Mouse (Mus musculus) ES-Bruce4 (cell line): ENCODE results near the gene Il31ra. TPM values are rescaled to one million over a fixed set of nuclear protein-coding genes. Genes with fewer than 3 reads are reported as not detected.

Experiments used
- H3K27ac ChIP-seq: 2 replicates; pipeline ENCODE4 v1.5.1; 2012; ENCODE audit warnings: low read length, inconsistent platforms; ENCODE audit not compliant: insufficient read depth
- H3K27me3 ChIP-seq: 2 replicates; pipeline ENCODE4 v1.6.1; 2012; ENCODE audit warnings: mild to moderate bottlenecking, low read length, inconsistent platforms; ENCODE audit not compliant: control insufficient read depth, poor library complexity, insufficient read depth, severe bottlenecking
- H3K36me3 ChIP-seq: 2 replicates; pipeline ENCODE4 v1.6.1; 2012; ENCODE audit warnings: inconsistent platforms, mild to moderate bottlenecking, low read length, moderate library complexity; ENCODE audit not compliant: control insufficient read depth, poor library complexity, insufficient read depth, severe bottlenecking
- H3K4me1 ChIP-seq: one replicate; pipeline ENCODE4 v1.8.1; 2011; ENCODE audit warnings: low read length; ENCODE audit not compliant: control insufficient read depth, insufficient read depth
- H3K4me3 ChIP-seq: 2 replicates; pipeline ENCODE4 v1.5.1; 2011; ENCODE audit warnings: low read depth, mild to moderate bottlenecking, low read length
- H3K9ac ChIP-seq: 2 replicates; pipeline ENCODE4 v1.6.1; 2012; ENCODE audit warnings: low read depth, mild to moderate bottlenecking, inconsistent platforms; ENCODE audit not compliant: poor library complexity, severe bottlenecking
- H3K9me3 ChIP-seq: replicated peaks from 2 replicates; pipeline ENCODE4 v1.6.1; 2012; ENCODE audit warnings: mild to moderate bottlenecking, low read length, inconsistent platforms; ENCODE audit not compliant: control insufficient read depth, poor library complexity, insufficient read depth, severe bottlenecking
- CTCF ChIP-seq: IDR thresholded peaks from one replicate; pipeline ENCODE4 v1.8.1; 2011; ENCODE audit warnings: low read depth, low read length
- EP300 ChIP-seq: IDR thresholded peaks from 2 replicates; pipeline ENCODE4 v1.6.1; 2011; ENCODE audit warnings: low read depth, low read length; ENCODE audit not compliant: insufficient read depth
- POLR2A ChIP-seq: IDR thresholded peaks from one replicate; pipeline ENCODE4 v1.8.1; 2011; ENCODE audit warnings: low read length; ENCODE audit not compliant: insufficient read depth
- polyA plus RNA-seq: library from polyadenylated mRNA; stranded (reverse); fragments of >200 nt; gene quantifications from 2 replicates; pipeline ENCODE4 v1.2.4, GENCODE M21; 2011; ENCODE audit warnings: low read depth; ENCODE audit not compliant: missing spikeins, insufficient read depth, insufficient read length

Gene Il31ra
- polyA plus RNA-seq, 1 experiment: not detected

DNA sequence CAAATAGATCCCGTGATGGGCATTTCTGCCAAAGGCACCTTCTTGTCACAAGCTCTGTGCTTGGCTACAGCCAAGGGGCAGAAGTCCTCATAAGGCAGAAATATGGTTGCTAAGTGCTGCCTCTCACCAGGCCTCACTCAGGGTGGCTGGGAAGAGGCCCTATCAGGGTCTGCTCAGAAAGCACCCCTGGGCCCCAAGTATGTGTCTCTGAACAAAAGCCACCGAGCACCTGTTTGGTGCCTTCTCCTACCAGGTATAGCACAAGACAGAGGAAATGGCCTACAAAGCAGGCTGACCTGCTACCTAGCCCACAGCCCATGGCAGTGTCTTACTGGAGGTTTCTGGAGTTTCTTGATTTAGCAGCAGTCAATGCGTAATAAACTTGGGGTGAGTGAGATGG lies 71.3 kb downstream of the Il31ra start:
- H3K36me3 ChIP-seq: no peaks in the 10 kb centered on the region
- peaks cover 16% of the 10 kb centered on the region for H3K9me3 ChIP-seq
- TF ChIP-seq POLR2A (no peak), EP300 (no peak), CTCF (no peak)
- no peaks in the 10 kb centered on the region for H3K27me3 ChIP-seq
- H3K4me3 ChIP-seq: no peak overlapping the region
- no peak overlapping the region for H3K9ac ChIP-seq
- H3K27ac ChIP-seq: no peak overlapping the region
- no peaks in the 10 kb centered on the region for H3K4me1 ChIP-seq

DNA sequence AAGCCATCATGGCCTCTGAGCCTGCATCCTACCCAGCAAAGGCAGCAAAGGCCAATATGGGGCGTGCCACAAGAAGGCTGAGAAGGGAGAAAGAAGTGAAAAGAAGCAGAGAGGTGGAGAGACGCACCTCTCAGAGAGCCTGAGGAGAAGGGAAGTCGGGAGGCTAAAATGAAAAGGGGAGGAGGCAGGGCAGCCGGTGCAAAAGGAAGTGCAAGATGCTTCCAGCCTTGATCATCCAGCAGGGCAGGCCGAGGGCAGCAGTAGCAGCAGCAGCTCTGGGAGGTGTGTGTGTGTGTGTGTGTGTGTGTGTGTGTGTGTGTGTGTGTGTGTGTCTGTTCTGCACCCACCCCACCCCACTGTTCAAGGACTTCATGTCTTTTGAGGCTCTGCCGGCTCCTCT lies 71.9 kb downstream of the Il31ra start:
- TF ChIP-seq POLR2A (no peak), CTCF (no peak), EP300 (no peak)
- H3K9ac ChIP-seq: no peak overlapping the region
- H3K4me3 ChIP-seq: no peak overlapping the region
- H3K36me3 ChIP-seq: no peaks in the 10 kb centered on the region
- no peak overlapping the region for H3K27ac ChIP-seq
- H3K27me3 ChIP-seq: no peaks in the 10 kb centered on the region
- no peaks in the 10 kb centered on the region for H3K4me1 ChIP-seq
- H3K9me3 ChIP-seq: peaks cover 20% of the 10 kb centered on the region

DNA sequence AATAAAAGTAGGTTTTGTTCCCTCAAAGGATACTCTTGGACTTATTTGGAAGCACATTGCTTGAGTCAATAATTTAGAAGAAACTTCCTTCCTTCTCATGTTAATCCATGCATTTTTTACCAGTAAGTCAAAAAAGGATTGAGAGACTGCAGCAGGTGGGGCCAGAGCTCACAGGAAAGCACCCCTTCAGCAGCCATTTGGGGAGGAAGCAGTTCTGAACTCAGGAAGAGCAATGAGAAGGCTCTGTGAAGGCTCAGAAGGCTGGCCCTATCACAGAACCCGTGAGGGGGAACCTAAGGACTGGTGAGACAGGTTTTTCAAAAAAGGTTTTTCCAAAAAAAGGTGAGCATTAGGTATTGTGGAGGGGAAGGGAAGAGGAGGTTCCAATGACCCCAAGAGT lies 79.6 kb downstream of the Il31ra start:
- H3K9ac ChIP-seq: no peak overlapping the region
- H3K27me3 ChIP-seq: no peaks in the 10 kb centered on the region
- H3K4me3 ChIP-seq: no peak overlapping the region
- no peaks in the 10 kb centered on the region for H3K4me1 ChIP-seq
- no peak overlapping the region for H3K27ac ChIP-seq
- H3K36me3 ChIP-seq: no peaks in the 10 kb centered on the region
- H3K9me3 ChIP-seq: peaks cover 19% of the 10 kb centered on the region
- TF ChIP-seq POLR2A (no peak), EP300 (no peak), CTCF (no peak)

DNA sequence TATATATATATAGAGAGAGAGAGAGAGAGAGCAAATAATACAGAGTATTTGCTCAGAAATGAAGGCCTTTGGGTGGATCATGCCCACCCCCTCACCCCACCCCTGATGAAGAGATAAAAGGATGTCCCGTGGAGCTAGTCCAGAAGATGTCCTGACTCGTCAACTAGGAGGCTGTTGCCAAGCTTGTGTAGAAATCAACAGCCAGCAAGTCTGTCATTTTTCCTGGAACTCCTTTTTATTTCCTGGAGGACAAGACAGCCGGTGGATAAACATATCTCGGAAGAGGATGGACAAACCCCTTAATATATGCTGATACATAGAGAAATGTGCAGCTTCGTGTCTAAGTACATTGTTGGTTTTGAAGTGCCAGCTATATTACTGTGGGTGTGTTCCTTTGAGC lies 81.3 kb downstream of the Il31ra start:
- Histone ChIP-seq H3K4me1 (no peaks in the 10 kb centered on the region), H3K4me3 (no peak overlapping the region), H3K27ac (no peak overlapping the region), H3K27me3 (no peaks in the 10 kb centered on the region), H3K9me3 (peaks cover 4% of the 10 kb centered on the region; the same call in 1 of the 2 replicates), H3K9ac (no peak overlapping the region), H3K36me3 (peaks cover 1% of the 10 kb centered on the region; the same call in 1 of the 2 replicates)
- no peak for TF ChIP-seq CTCF
- no peak for TF ChIP-seq EP300
- no peak for TF ChIP-seq POLR2A

DNA sequence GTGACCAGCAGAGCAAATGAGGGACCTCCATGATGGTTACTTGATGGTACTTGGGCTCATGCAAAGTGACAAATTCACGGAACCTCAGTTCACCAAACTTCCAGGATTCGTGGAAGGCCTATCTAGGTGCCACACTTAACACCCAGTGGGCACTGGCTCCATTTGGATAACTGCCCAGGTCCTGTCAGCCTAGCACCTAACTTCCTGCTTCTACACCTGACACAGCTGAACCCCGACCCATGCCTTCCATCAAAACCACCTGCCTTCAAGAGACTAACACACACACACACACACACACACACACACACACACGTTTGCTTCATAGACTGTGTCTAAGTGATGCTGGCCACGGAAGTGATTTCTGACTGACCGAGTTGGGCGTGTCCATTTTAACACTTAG lies 82.3 kb downstream of the Il31ra start:
- no peaks in the 10 kb centered on the region for H3K4me1 ChIP-seq
- H3K9ac ChIP-seq: no peak overlapping the region
- TF ChIP-seq EP300 (no peak), POLR2A (no peak), CTCF (no peak)

DNA sequence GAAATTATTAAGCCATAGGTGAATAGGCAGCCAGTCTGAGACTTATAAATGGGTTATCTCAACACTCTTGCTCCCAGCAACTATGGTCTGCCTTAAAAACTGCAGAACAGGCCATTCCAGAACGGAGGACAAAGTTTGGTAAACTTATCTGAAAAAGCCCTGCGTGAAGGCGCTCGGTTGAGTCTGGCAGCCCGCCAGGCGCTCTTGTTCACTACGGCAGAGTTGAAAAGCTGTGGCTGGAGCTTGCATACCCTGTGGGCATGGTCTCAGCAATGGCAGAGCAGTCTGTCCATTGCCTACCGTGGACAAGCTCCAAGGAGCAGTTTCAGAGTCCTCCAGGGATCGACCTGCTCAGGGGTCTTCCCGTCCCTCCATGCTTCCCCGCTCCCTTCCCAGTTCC lies 82.9 kb downstream of the Il31ra start:
- no peak for TF ChIP-seq EP300
- no peak for TF ChIP-seq POLR2A
- no peak for TF ChIP-seq CTCF

More for the DNA sequence above, 82.3 kb downstream of the Il31ra start:
- H3K4me3 ChIP-seq: no peak overlapping the region
- H3K27ac ChIP-seq: no peak overlapping the region
- no peaks in the 10 kb centered on the region for H3K9me3 ChIP-seq
- H3K27me3 ChIP-seq: no peaks in the 10 kb centered on the region
- H3K36me3 ChIP-seq: peaks cover 4% of the 10 kb centered on the region; the same call in 1 of the 2 replicates

More for the DNA sequence above, 82.9 kb downstream of the Il31ra start:
- Histone ChIP-seq H3K4me1 (no peaks in the 10 kb centered on the region), H3K36me3 (peaks cover 8% of the 10 kb centered on the region), H3K27ac (no peak overlapping the region), H3K9ac (no peak overlapping the region), H3K9me3 (no peaks in the 10 kb centered on the region), H3K4me3 (no peak overlapping the region), H3K27me3 (no peaks in the 10 kb centered on the region)
